Mouse (Mus musculus): ENCODE results near the gene Alkbh6.

Gene Alkbh6

GRCm38 (mm10) chr7:30295103-30295502 lies 13.4 kb upstream of the Alkbh6 start:
- peak; percentile 47 for DNase-seq

GRCm38 (mm10) chr7:30296816-30297215 lies 11.7 kb upstream of the Alkbh6 start:
- DNase-seq, result no peak

GRCm38 (mm10) chr7:30297266-30297665 lies 11.3 kb upstream of the Alkbh6 start:
- DNase-seq, result no peak

- no peak for DNase-seq
Observed at GRCm38 (mm10) chr7:30300914-30301313, 7.6 kb upstream of the Alkbh6 start.

GRCm38 (mm10) chr7:30306083-30306779 lies 2.3 kb upstream of the Alkbh6 start:
- no peak for DNase-seq

- DNase-seq, result no peak
Observed at GRCm38 (mm10) chr7:30309395-30310129, 1.0 kb downstream of the Alkbh6 start.

- DNase-seq, result no peak
Observed at GRCm38 (mm10) chr7:30310136-30310535, 1.6 kb downstream of the Alkbh6 start.

- DNase-seq, result peak; percentile 77
Observed at GRCm38 (mm10) chr7:30313666-30314320, 5.3 kb downstream of the Alkbh6 start.

GRCm38 (mm10) chr7:30314721-30315155 lies 6.2 kb downstream of the Alkbh6 start, which contains the start of gene Syne4:
Syne4 (plus strand) TSS chr7:30314807.
- DNase-seq, result peak; percentile 56

GRCm38 (mm10) chr7:30315559-30316529 lies 7.3 kb downstream of the Alkbh6 start:
- DNase-seq, result no peak

GRCm38 (mm10) chr7:30318142-30318541 lies 9.6 kb downstream of the Alkbh6 start:
- DNase-seq, result no peak

- no peak for DNase-seq
Observed at GRCm38 (mm10) chr7:30320946-30321345, 12.4 kb downstream of the Alkbh6 start.

GRCm38 (mm10) chr7:30321539-30322284 lies 13.2 kb downstream of the Alkbh6 start, which contains the start of gene E130208F15Rik:
E130208F15Rik (plus strand) TSS chr7:30321740.
- DNase-seq, result peak; percentile 87

GRCm38 (mm10) chr7:30322285-30322667 lies 13.8 kb downstream of the Alkbh6 start:
- peak; percentile 99 for DNase-seq

- DNase-seq, result no peak
Observed at GRCm38 (mm10) chr7:30322865-30323264, 14.3 kb downstream of the Alkbh6 start.

GRCm38 (mm10) chr7:30323795-30324194 lies 15.3 kb downstream of the Alkbh6 start, which contains the start of gene Sdhaf1:
Sdhaf1 (minus strand) TSS chr7:30323895.
- DNase-seq, result no peak

- no peak for DNase-seq
Observed at GRCm38 (mm10) chr7:30324300-30324944, 15.9 kb downstream of the Alkbh6 start.

GRCm38 (mm10) chr7:30325364-30325763 lies 16.8 kb downstream of the Alkbh6 start:
- DNase-seq, result no peak

- DNase-seq, result no peak
Observed at GRCm38 (mm10) chr7:30326427-30326826, 17.9 kb downstream of the Alkbh6 start.

GRCm38 (mm10) chr7:30327140-30327539 lies 18.6 kb downstream of the Alkbh6 start:
- peak; percentile 73 for DNase-seq

- no peak for DNase-seq
Observed at GRCm38 (mm10) chr7:30328379-30328778, 19.9 kb downstream of the Alkbh6 start.

All from kidney, postnatal 14 days (tissue).